Mouse (Mus musculus): ENCODE measurements around the gene Rnps1.
"Not testable (repeated sequence)": the region's sequence is repeated elsewhere in the genome, so short reads cannot be mapped to it uniquely, and the experiment has no call there.

Gene Rnps1

GRCm38 (mm10) chr17:24429201-24429983 is 15.0 kb downstream of the Rnps1 start:
- DNase-seq: no peak

- peak; percentile 47 to 67 for DNase-seq
Observed at GRCm38 (mm10) chr17:24437016-24437415, 22.7 kb downstream of the Rnps1 start.

GRCm38 (mm10) chr17:24440377-24440776 is 26.0 kb downstream of the Rnps1 start:
- DNase-seq: no peak

- DNase-seq: no peak
Observed at GRCm38 (mm10) chr17:24441148-24441547, 26.8 kb downstream of the Rnps1 start.

GRCm38 (mm10) chr17:24442107-24442506 is 27.7 kb downstream of the Rnps1 start:
- no peak for DNase-seq

GRCm38 (mm10) chr17:24442632-24443155 is 28.3 kb downstream of the Rnps1 start, which contains the start of gene Dnase1l2:
Dnase1l2 (minus strand) TSS chr17:24443105.
- DNase-seq: peak; percentile 48 to 49

- peak; percentile 78 to 80 for DNase-seq
Observed at GRCm38 (mm10) chr17:24443409-24443808, 29.0 kb downstream of the Rnps1 start.

- no peak for DNase-seq
Observed at GRCm38 (mm10) chr17:24446590-24446989, 32.2 kb downstream of the Rnps1 start.

- no peak for DNase-seq
Observed at GRCm38 (mm10) chr17:24449507-24449906, 35.1 kb downstream of the Rnps1 start.

- no peak for DNase-seq
Observed at GRCm38 (mm10) chr17:24451220-24451619, 36.9 kb downstream of the Rnps1 start.

GRCm38 (mm10) chr17:24453372-24453771 is 39.0 kb downstream of the Rnps1 start:
- DNase-seq: no peak

GRCm38 (mm10) chr17:24454218-24454755 is 39.9 kb downstream of the Rnps1 start:
- no peak for DNase-seq

GRCm38 (mm10) chr17:24454756-24455522 is 40.6 kb downstream of the Rnps1 start:
- peak; percentile 97 to 98 for DNase-seq

GRCm38 (mm10) chr17:24455523-24456206 is 41.3 kb downstream of the Rnps1 start:
- not testable (repeated sequence) for DNase-seq

GRCm38 (mm10) chr17:24461580-24461979 is 47.2 kb downstream of the Rnps1 start:
- DNase-seq: no peak

- DNase-seq: no peak
Observed at GRCm38 (mm10) chr17:24462932-24463331, 48.6 kb downstream of the Rnps1 start.

GRCm38 (mm10) chr17:24463374-24464133 is 49.2 kb downstream of the Rnps1 start:
- DNase-seq: no peak

GRCm38 (mm10) chr17:24468636-24469246 is 54.4 kb downstream of the Rnps1 start:
- DNase-seq: no peak

GRCm38 (mm10) chr17:24469336-24469909 is 55.1 kb downstream of the Rnps1 start:
- no peak for DNase-seq

GRCm38 (mm10) chr17:24469910-24470602 is 55.7 kb downstream of the Rnps1 start, which contains the start of the genes E4f1 and Pgp:
E4f1 (minus strand) TSS chr17:24470313.
Pgp (plus strand) TSS chr17:24470392.
- peak; percentile 100 for DNase-seq

All from cerebellum, postnatal 36 days (tissue).